Mouse (Mus musculus) neural tube, embryonic 13.5 days (tissue): ENCODE measurements around the gene Mllt6. TPM values are rescaled to one million over a fixed set of nuclear protein-coding genes. Genes with fewer than 3 reads are reported as not detected.

Experiments used
- ATAC-seq: fragments of 200-750 bp; cut with Nextera tagmentation; 2 replicates; pipeline ENCODE4 v1.8.0; 2017; ENCODE audit warnings: low read depth, mild to moderate bottlenecking, moderate TSS enrichment, moderate library complexity
- H3K27ac ChIP-seq: fragments of 300-500 bp; sonication (generic); replicated peaks from 2 replicates; pipeline ENCODE4 v1.5.1; 2015; ENCODE audit warnings: moderate library complexity, mild to moderate bottlenecking, inconsistent platforms
- H3K27me3 ChIP-seq: fragments of 300-500 bp; sonication (generic); 2 replicates; pipeline ENCODE4 v1.6.1; 2015; ENCODE audit warnings: mild to moderate bottlenecking, inconsistent platforms
- H3K36me3 ChIP-seq: fragments of 300-500 bp; sonication (generic); 2 replicates; pipeline ENCODE4 v1.6.1; 2015; ENCODE audit warnings: mild to moderate bottlenecking, inconsistent platforms
- H3K4me1 ChIP-seq: fragments of 300-500 bp; sonication (generic); replicated peaks from 2 replicates; pipeline ENCODE4 v1.6.1; 2015; ENCODE audit warnings: inconsistent platforms
- H3K4me2 ChIP-seq: fragments of 300-500 bp; sonication (generic); 2 replicates; pipeline ENCODE4 v1.6.1; 2015; ENCODE audit warnings: inconsistent platforms, mild to moderate bottlenecking, moderate library complexity
- H3K4me3 ChIP-seq: fragments of 300-500 bp; sonication (generic); 2 replicates; pipeline ENCODE4 v1.5.1; 2015; ENCODE audit warnings: mild to moderate bottlenecking, inconsistent platforms
- H3K9ac ChIP-seq: fragments of 300-500 bp; sonication (generic); 2 replicates; pipeline ENCODE4 v1.6.1; 2015; ENCODE audit warnings: moderate library complexity, mild to moderate bottlenecking, inconsistent platforms
- H3K9me3 ChIP-seq: fragments of 300-500 bp; sonication (generic); 2 replicates; pipeline ENCODE4 v1.6.1; 2016; ENCODE audit warnings: inconsistent platforms
- WGBS: fragments of 180-500 bp; shearing (Covaris S2); methylation state at CpG from one replicate; pipeline ENCODE4 v1.1.7; 2015; 5-methylcytosine and 5-hydroxymethylcytosine counted together
- polyA plus RNA-seq: library from polyadenylated mRNA; unstranded; fragments of >200 nt; fragmentation: Nextera tagmentation; extraction: Ambion mirVana; gene quantifications from 2 replicates; pipeline ENCODE4 v1.2.1, GENCODE M21; 2015

Mllt6 gene
- polyA plus RNA-seq, 1 experiment from 2014 or later: 3.2 TPM

GRCm38 (mm10) chr11:97689861-97690260 lies 26.6 kb downstream of the Mllt6 start:
- H3K4me3 ChIP-seq: no peak overlapping the region
- H3K27me3 ChIP-seq: no peaks in the 10 kb centered on the region
- 28% methylated on average over 10 of the region's 10 CpGs for WGBS

GRCm38 (mm10) chr11:97694435-97694834 lies 31.2 kb downstream of the Mllt6 start:
- Histone ChIP-seq H3K9ac (peak overlapping the region; percentile 41; the same call in 1 of the 2 replicates), H3K4me1 (peaks cover 52% of the 10 kb centered on the region), H3K27me3 (no peaks in the 10 kb centered on the region), H3K36me3 (peaks cover 40% of the 10 kb centered on the region), H3K9me3 (no peaks in the 10 kb centered on the region), H3K27ac (peak overlapping the region; percentile 86), H3K4me3 (0 out of 2 replicates have a peak overlapping the region, but pooled peaks have one; percentile 0), H3K4me2 (peak overlapping the region; percentile 91)
- ATAC-seq: no peak
- WGBS: 77% methylated on average over 4 of the region's 4 CpGs

More at GRCm38 (mm10) chr11:97689861-97690260, 26.6 kb downstream of the Mllt6 start:
- no peak for ATAC-seq
- H3K4me2 ChIP-seq: no peak overlapping the region
- H3K36me3 ChIP-seq: peaks cover 61% of the 10 kb centered on the region
- no peaks in the 10 kb centered on the region for H3K9me3 ChIP-seq
- peaks cover 42% of the 10 kb centered on the region for H3K4me1 ChIP-seq
- 0 out of 2 replicates have a peak overlapping the region, but pooled peaks have one; percentile 12 for H3K9ac ChIP-seq
- no peak overlapping the region for H3K27ac ChIP-seq

GRCm38 (mm10) chr11:97694921-97695711 lies 31.9 kb downstream of the Mllt6 start:
- ATAC-seq: no peak
- WGBS: 51% methylated on average over 17 of the region's 17 CpGs
- peak overlapping the region; percentile 62 for H3K9ac ChIP-seq

GRCm38 (mm10) chr11:97695712-97696401 lies 32.6 kb downstream of the Mllt6 start:
- 40% methylated on average over 9 of the region's 9 CpGs for WGBS
- no peak for ATAC-seq
- peaks cover 26% of the 10 kb centered on the region for H3K36me3 ChIP-seq

More at GRCm38 (mm10) chr11:97694921-97695711, 31.9 kb downstream of the Mllt6 start:
- H3K27ac ChIP-seq: peak overlapping the region; percentile 86
- H3K4me2 ChIP-seq: peak overlapping the region; percentile 91
- H3K36me3 ChIP-seq: peaks cover 33% of the 10 kb centered on the region
- H3K4me3 ChIP-seq: peak overlapping the region; percentile 27
- no peaks in the 10 kb centered on the region for H3K27me3 ChIP-seq
- no peaks in the 10 kb centered on the region for H3K9me3 ChIP-seq
- H3K4me1 ChIP-seq: peaks cover 52% of the 10 kb centered on the region

GRCm38 (mm10) chr11:97696669-97697068 lies 33.5 kb downstream of the Mllt6 start:
- Histone ChIP-seq H3K36me3 (peaks cover 17% of the 10 kb centered on the region), H3K27me3 (no peaks in the 10 kb centered on the region), H3K4me3 (peak overlapping the region; percentile 17), H3K9me3 (no peaks in the 10 kb centered on the region), H3K9ac (peak overlapping the region; percentile 62; the same call in 1 of the 2 replicates), H3K27ac (peak overlapping the region; percentile 86), H3K4me2 (peak overlapping the region; percentile 91), H3K4me1 (peaks cover 63% of the 10 kb centered on the region)
- WGBS: 73% methylated on average over 8 of the region's 8 CpGs
- ATAC-seq: no peak

More at GRCm38 (mm10) chr11:97695712-97696401, 32.6 kb downstream of the Mllt6 start:
- H3K4me2 ChIP-seq: peak overlapping the region; percentile 91
- H3K9me3 ChIP-seq: no peaks in the 10 kb centered on the region
- H3K4me1 ChIP-seq: peaks cover 55% of the 10 kb centered on the region
- peak overlapping the region; percentile 27 for H3K4me3 ChIP-seq
- H3K9ac ChIP-seq: peak overlapping the region; percentile 62
- peak overlapping the region; percentile 86 for H3K27ac ChIP-seq
- no peaks in the 10 kb centered on the region for H3K27me3 ChIP-seq

- Histone ChIP-seq H3K27ac (peak overlapping the region; percentile 99), H3K9me3 (no peaks in the 10 kb centered on the region), H3K4me3 (peak overlapping the region; percentile 82), H3K4me1 (peaks cover 69% of the 10 kb centered on the region), H3K27me3 (no peaks in the 10 kb centered on the region), H3K36me3 (peaks cover 11% of the 10 kb centered on the region), H3K9ac (peak overlapping the region; percentile 97), H3K4me2 (peak overlapping the region; percentile 91)
- no peak for ATAC-seq
- 58% methylated on average over 11 of the region's 11 CpGs for WGBS
Observed at GRCm38 (mm10) chr11:97697199-97697890, 34.1 kb downstream of the Mllt6 start.

- Histone ChIP-seq H3K9ac (peak overlapping the region; percentile 97), H3K4me2 (peak overlapping the region; percentile 91), H3K27ac (peak overlapping the region; percentile 99), H3K4me1 (peaks cover 69% of the 10 kb centered on the region), H3K27me3 (no peaks in the 10 kb centered on the region), H3K36me3 (0 out of 2 replicates have a peak, but pooled peaks cover 4% of the 10 kb centered on the region), H3K9me3 (no peaks in the 10 kb centered on the region), H3K4me3 (peak overlapping the region; percentile 82)
- WGBS: 1% methylated on average over 14 of the region's 14 CpGs
- no peak for ATAC-seq
Observed at GRCm38 (mm10) chr11:97697891-97698529, 34.8 kb downstream of the Mllt6 start.

- Histone ChIP-seq H3K36me3 (no peaks in the 10 kb centered on the region), H3K4me2 (peak overlapping the region; percentile 91), H3K9ac (peak overlapping the region; percentile 97), H3K9me3 (no peaks in the 10 kb centered on the region), H3K4me1 (peaks cover 63% of the 10 kb centered on the region), H3K27me3 (no peaks in the 10 kb centered on the region), H3K4me3 (peak overlapping the region; percentile 82), H3K27ac (peak overlapping the region; percentile 99)
- no peak; the same call in 1 of the 2 replicates for ATAC-seq
- WGBS: 1% methylated on average over 57 of the region's 63 CpGs
Observed at GRCm38 (mm10) chr11:97698741-97699611, 35.8 kb downstream of the Mllt6 start.

GRCm38 (mm10) chr11:97699626-97700002 lies 36.4 kb downstream of the Mllt6 start:
- H3K4me3 ChIP-seq: peak overlapping the region; percentile 82
- peak; percentile 45 for ATAC-seq
- WGBS: 2% methylated on average over 8 of the region's 9 CpGs
- H3K4me1 ChIP-seq: peaks cover 63% of the 10 kb centered on the region
- H3K9ac ChIP-seq: peak overlapping the region; percentile 97
- H3K27ac ChIP-seq: peak overlapping the region; percentile 99
- peak overlapping the region; percentile 91 for H3K4me2 ChIP-seq
- no peaks in the 10 kb centered on the region for H3K36me3 ChIP-seq
- H3K27me3 ChIP-seq: no peaks in the 10 kb centered on the region
- H3K9me3 ChIP-seq: no peaks in the 10 kb centered on the region

GRCm38 (mm10) chr11:97700003-97700745 lies 37.0 kb downstream of the Mllt6 start, which contains the start of gene Pcgf2:
Pcgf2 (minus strand) TSS chr11:97700497.
- peak; percentile 13 for ATAC-seq
- no peaks in the 10 kb centered on the region for H3K36me3 ChIP-seq
- under 1% methylated on average over 81 of the region's 85 CpGs for WGBS
- no peaks in the 10 kb centered on the region for H3K27me3 ChIP-seq
- H3K4me1 ChIP-seq: peaks cover 63% of the 10 kb centered on the region
- no peaks in the 10 kb centered on the region for H3K9me3 ChIP-seq
- peak within 1 kb of the TSS; percentile 82 for H3K4me3 ChIP-seq
- H3K27ac ChIP-seq: peak within 1 kb of the TSS; percentile 99
- peak within 1 kb of the TSS; percentile 91 for H3K4me2 ChIP-seq
- peak within 1 kb of the TSS; percentile 97 for H3K9ac ChIP-seq
